Mouse (Mus musculus) frontal cortex, postnatal 25 days (tissue): ENCODE data around the gene Slc7a15.

Experiments used
- DNase-seq, 2 experiments: peaks; one replicate each; pipeline ENCODE4 v3.0.0; 2022; ENCODE audit warnings: low spot score in 2 of 2

Slc7a15 gene

GRCm38 (mm10) chr12:8485247-8485646 is 113.6 kb downstream of the Slc7a15 start:
- DNase-seq = no peak

- DNase-seq = no peak
Measured at GRCm38 (mm10) chr12:8482169-8482568, 116.7 kb downstream of the Slc7a15 start.
